Mouse (Mus musculus): ENCODE measurements at regions not wholly inside any gene's neighbourhood (a gene's known extent, or its start where the extent isn't known, plus 50 kb on each side); places are given as distances from the start of the nearest gene placed in this dataset.

- DNase-seq: peak in 1 of 2 experiments; percentile 6
Observed at GRCm38 (mm10) chr10:95622879-95623517, 50.3 kb downstream of the Anapc15-ps start.

- no peak for DNase-seq
Observed at GRCm38 (mm10) chr10:95620796-95621195, 52.5 kb downstream of the Anapc15-ps start.

- peak; percentile 7 to 28 for DNase-seq
Observed at GRCm38 (mm10) chr10:95619601-95620000, 53.6 kb downstream of the Anapc15-ps start.

GRCm38 (mm10) chr10:95618451-95619079 lies 54.6 kb upstream of the Nudt4 start:
- DNase-seq: no peak

- peak; percentile 25 to 41 for DNase-seq
Observed at GRCm38 (mm10) chr10:95616821-95617220, 52.9 kb upstream of the Nudt4 start.

- DNase-seq: no peak
Observed at GRCm38 (mm10) chr10:95615849-95616650, 52.1 kb upstream of the Nudt4 start.

Measured in cerebellum, postnatal 14 days (tissue).